Mouse (Mus musculus) thymus, adult 2 months (tissue): Measurements from ENCODE around the gene Map3k19.

Experiments
- CTCF ChIP-seq: fragments of 200-500 bp; IDR thresholded peaks from 2 replicates; pipeline ENCODE4 v1.5.1; 2012; ENCODE audit warnings: mild to moderate bottlenecking, control low read depth, low read length, moderate library complexity, borderline replicate concordance; ENCODE audit not compliant: control insufficient read depth, poor library complexity, insufficient read depth; ENCODE audit errors: extremely low read depth
- POLR2A ChIP-seq: fragments of 200-500 bp; IDR thresholded peaks from 2 replicates; pipeline ENCODE4 v1.6.1; 2012; ENCODE audit warnings: mild to moderate bottlenecking, low read length, control low read depth, moderate library complexity; ENCODE audit not compliant: control insufficient read depth, poor library complexity, insufficient read depth; ENCODE audit errors: extremely low read depth

DNA sequence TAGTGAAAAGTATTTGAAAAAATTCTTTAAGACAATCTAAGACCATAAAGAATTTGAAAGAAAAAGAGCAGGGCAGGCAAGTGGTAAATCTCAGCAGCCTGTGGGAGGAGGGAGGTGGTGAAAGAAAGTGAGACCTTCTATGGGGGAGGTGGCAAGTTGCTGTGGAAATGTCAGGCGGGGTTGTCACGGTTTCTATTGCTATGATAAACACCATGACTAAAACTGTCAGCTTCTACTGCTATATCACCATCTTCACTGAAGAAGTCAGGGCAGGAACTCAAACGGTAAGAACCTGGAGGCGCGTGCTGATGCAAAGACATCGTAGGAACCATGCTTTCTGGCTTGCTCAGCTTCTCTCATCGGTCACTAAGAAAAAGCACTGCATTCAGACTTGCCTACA lies 41.9 kb downstream of the Map3k19 start:
- TF ChIP-seq CTCF: no peak
- TF ChIP-seq POLR2A: no peak
